Mouse (Mus musculus) intestine, postnatal 0 days (tissue): ENCODE measurements around the gene Epb41l2. TPM values are rescaled to one million over a fixed set of nuclear protein-coding genes. Genes with fewer than 3 reads are reported as not detected.
A peak's percentile ranks its signal among the peaks of the same experiment; 100 is the strongest.

Experiments used
- ATAC-seq: fragments of 200-750 bp; cut with Nextera tagmentation; 2 replicates; pipeline ENCODE4 v1.8.0; 2017; ENCODE audit warnings: mild to moderate bottlenecking, moderate TSS enrichment, moderate library complexity
- H3K27ac ChIP-seq: fragments of 300-500 bp; sonication (generic); 2 replicates; pipeline ENCODE4 v1.5.1; 2014; ENCODE audit warnings: mild to moderate bottlenecking, low read depth, low read length, moderate library complexity
- H3K27me3 ChIP-seq: fragments of 300-500 bp; sonication (generic); replicated peaks from 2 replicates; pipeline ENCODE4 v1.6.1; 2014; ENCODE audit warnings: low read length, mixed read lengths; ENCODE audit not compliant: control insufficient read depth, insufficient read depth
- H3K36me3 ChIP-seq: fragments of 300-500 bp; sonication (generic); 2 replicates; pipeline ENCODE4 v1.6.1; 2014; ENCODE audit warnings: mild to moderate bottlenecking, moderate library complexity; ENCODE audit not compliant: control insufficient read depth, insufficient read depth
- H3K4me1 ChIP-seq: fragments of 300-500 bp; sonication (generic); replicated peaks from 2 replicates; pipeline ENCODE4 v1.6.1; 2014; ENCODE audit warnings: antibody characterized with exemption, low read length, mixed read lengths; ENCODE audit not compliant: control insufficient read depth, insufficient read depth
- H3K4me2 ChIP-seq: fragments of 300-500 bp; sonication (generic); replicated peaks from 2 replicates; pipeline ENCODE4 v1.6.1; 2014; ENCODE audit warnings: low read depth, mild to moderate bottlenecking, moderate library complexity
- H3K4me3 ChIP-seq: fragments of 300-500 bp; sonication (generic); 2 replicates; pipeline ENCODE4 v1.5.1; 2014; ENCODE audit warnings: low read depth, low read length
- H3K9ac ChIP-seq: fragments of 300-500 bp; sonication (generic); 2 replicates; pipeline ENCODE4 v1.6.1; 2014; ENCODE audit warnings: mild to moderate bottlenecking, low read depth, low read length
- H3K9me3 ChIP-seq: fragments of 300-500 bp; sonication (generic); 2 replicates; pipeline ENCODE4 v1.6.1; 2016; ENCODE audit warnings: mixed run types; ENCODE audit not compliant: control insufficient read depth
- CTCF ChIP-seq: sonication (generic); IDR thresholded peaks from 2 replicates; pipeline ENCODE4 v1.5.1; 2016; ENCODE audit warnings: low read depth, mild to moderate bottlenecking, control low read depth, antibody characterized with exemption, moderate library complexity
- WGBS: fragments of 180-500 bp; shearing (Covaris S2); extraction: QIAGEN DNeasy Blood & Tissue Kit; methylation state at CpG from one replicate; pipeline ENCODE4 v1.1.7; 2014; 5-methylcytosine and 5-hydroxymethylcytosine counted together
- polyA plus RNA-seq: library from polyadenylated mRNA; unstranded; fragments of >200 nt; fragmentation: Nextera tagmentation; extraction: Ambion mirVana; gene quantifications from 2 replicates; pipeline ENCODE4 v1.2.1, GENCODE M21; 2015

Gene Epb41l2
- polyA plus RNA-seq, 1 experiment from 2014 or later = 13.8 TPM

GRCm38 (mm10) chr10:25333390-25334079, 26.1 kb upstream of the Epb41l2 start:
- no peak overlapping the region for H3K9ac ChIP-seq
- TF ChIP-seq CTCF = no peak
- H3K36me3 ChIP-seq = no peaks in the 10 kb centered on the region
- no peaks in the 10 kb centered on the region for H3K9me3 ChIP-seq
- H3K4me2 ChIP-seq = no peak overlapping the region
- no peak overlapping the region for H3K27ac ChIP-seq
- no peaks in the 10 kb centered on the region for H3K4me1 ChIP-seq
- no peak overlapping the region for H3K4me3 ChIP-seq
- no peaks in the 10 kb centered on the region for H3K27me3 ChIP-seq
- 50% methylated on average over 4 of the region's 4 CpGs for WGBS
- no peak for ATAC-seq

DNA sequence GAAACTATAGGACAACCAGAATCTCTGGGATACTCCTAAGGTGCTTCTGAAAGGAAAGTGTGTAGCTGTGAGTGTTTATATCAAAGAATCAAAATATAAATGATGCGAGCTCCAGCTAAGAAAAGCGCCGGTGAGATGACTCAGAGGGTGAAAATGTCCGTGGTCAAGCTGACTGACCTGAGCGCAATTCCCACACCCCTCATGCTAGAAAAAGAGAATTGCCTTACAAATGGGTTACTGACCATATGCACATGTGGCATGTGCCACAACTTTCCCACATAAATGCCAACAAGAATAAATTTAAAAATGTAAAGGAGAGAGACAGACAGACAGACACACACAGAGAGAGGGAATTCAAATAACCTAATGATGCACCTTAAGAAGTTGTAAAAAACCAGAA, 18.9 kb upstream of the Epb41l2 start:
- ATAC-seq = no peak
- 94% methylated on average over 5 of the region's 5 CpGs for WGBS

DNA sequence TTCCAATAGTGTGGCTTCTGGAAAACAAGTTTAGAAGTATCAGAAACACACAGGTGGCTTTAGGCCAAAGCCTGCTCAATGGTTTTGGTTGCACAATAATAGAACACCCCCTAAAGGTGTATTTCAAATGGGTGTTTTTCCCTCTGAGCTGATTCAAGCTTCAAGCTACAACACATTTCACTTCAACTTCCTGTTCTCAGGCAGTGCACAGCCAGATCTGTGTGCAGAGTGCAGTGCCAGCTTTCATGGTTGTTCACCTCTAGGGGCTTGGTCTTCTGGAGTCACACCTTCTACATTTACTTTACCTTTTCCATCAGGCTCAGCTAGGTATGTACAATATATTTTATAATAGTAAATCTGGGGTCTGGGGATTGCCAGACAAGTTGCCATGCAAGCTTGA, 16.8 kb upstream of the Epb41l2 start:
- H3K4me1 ChIP-seq = no peaks in the 10 kb centered on the region
- no peak for ATAC-seq
- H3K9me3 ChIP-seq = no peaks in the 10 kb centered on the region
- H3K27ac ChIP-seq = no peak overlapping the region
- H3K4me3 ChIP-seq = no peak overlapping the region
- H3K27me3 ChIP-seq = no peaks in the 10 kb centered on the region
- H3K4me2 ChIP-seq = no peak overlapping the region
- no peak overlapping the region for H3K9ac ChIP-seq
- H3K36me3 ChIP-seq = no peaks in the 10 kb centered on the region
- TF ChIP-seq CTCF = no peak

More for the DNA sequence above, 18.9 kb upstream of the Epb41l2 start:
- no peaks in the 10 kb centered on the region for H3K4me1 ChIP-seq
- H3K4me3 ChIP-seq = no peak overlapping the region
- H3K4me2 ChIP-seq = no peak overlapping the region
- TF ChIP-seq CTCF = no peak
- no peaks in the 10 kb centered on the region for H3K27me3 ChIP-seq
- no peaks in the 10 kb centered on the region for H3K9me3 ChIP-seq
- no peak overlapping the region for H3K27ac ChIP-seq
- H3K36me3 ChIP-seq = no peaks in the 10 kb centered on the region
- no peak overlapping the region for H3K9ac ChIP-seq

GRCm38 (mm10) chr10:25353941-25354340, 5.7 kb upstream of the Epb41l2 start:
- H3K9ac ChIP-seq = no peak overlapping the region

DNA sequence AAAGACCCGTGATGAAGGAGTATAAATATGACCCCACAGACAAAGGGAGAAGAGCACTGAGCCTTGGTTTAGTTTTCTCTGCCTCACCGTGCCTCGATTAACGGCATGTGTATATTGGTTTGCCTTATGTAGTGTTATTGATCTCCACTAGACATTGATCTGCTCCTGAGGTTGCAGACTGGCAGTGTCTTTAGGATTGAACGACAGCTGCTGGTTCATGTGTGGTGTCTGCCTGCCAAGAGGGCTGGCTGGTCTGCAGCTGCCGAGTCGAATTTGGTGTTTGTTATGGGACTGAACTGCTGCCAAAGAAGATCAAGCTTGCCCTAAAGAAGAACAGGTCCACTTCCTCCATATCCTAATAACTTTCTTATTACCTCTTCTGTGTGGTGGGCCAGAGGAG, 5.2 kb upstream of the Epb41l2 start:
- Histone ChIP-seq H3K4me3 (no peak overlapping the region), H3K4me2 (no peak overlapping the region), H3K36me3 (no peaks in the 10 kb centered on the region), H3K4me1 (no peaks in the 10 kb centered on the region), H3K27me3 (no peaks in the 10 kb centered on the region), H3K9me3 (no peaks in the 10 kb centered on the region), H3K9ac (no peak overlapping the region), H3K27ac (no peak overlapping the region)
- no peak for TF ChIP-seq CTCF
- ATAC-seq = no peak
- WGBS = 84% methylated on average over 7 of the region's 7 CpGs

More at GRCm38 (mm10) chr10:25353941-25354340, 5.7 kb upstream of the Epb41l2 start:
- ATAC-seq = no peak
- H3K27ac ChIP-seq = no peak overlapping the region
- no peak for TF ChIP-seq CTCF
- no peaks in the 10 kb centered on the region for H3K4me1 ChIP-seq
- H3K9me3 ChIP-seq = no peaks in the 10 kb centered on the region
- no peak overlapping the region for H3K4me2 ChIP-seq
- H3K27me3 ChIP-seq = no peaks in the 10 kb centered on the region
- no peak overlapping the region for H3K4me3 ChIP-seq
- H3K36me3 ChIP-seq = no peaks in the 10 kb centered on the region
- WGBS = 100% methylated on average over 3 of the region's 3 CpGs

GRCm38 (mm10) chr10:25359959-25360811, 587 bp downstream of the Epb41l2 start:
- H3K9me3 ChIP-seq = no peaks in the 10 kb centered on the region
- 0 out of 2 replicates have a peak, but pooled peaks cover 3% of the 10 kb centered on the region for H3K4me1 ChIP-seq
- H3K4me2 ChIP-seq = peak overlapping the region; percentile 88
- peak; percentile 67 for ATAC-seq
- peak; percentile 22; the same call in 1 of the 2 replicates for TF ChIP-seq CTCF
- WGBS = 1% methylated on average over 55 of the region's 84 CpGs
- no peaks in the 10 kb centered on the region for H3K36me3 ChIP-seq
- H3K9ac ChIP-seq = peak overlapping the region; percentile 75
- H3K4me3 ChIP-seq = peak overlapping the region; percentile 95
- peak overlapping the region; percentile 77 for H3K27ac ChIP-seq
- no peaks in the 10 kb centered on the region for H3K27me3 ChIP-seq
